Mouse (Mus musculus): Measurements from ENCODE around the gene Btbd8.

The Btbd8 gene

GRCm38 (mm10) chr5:107450299-107450698 is 12.5 kb downstream of the Btbd8 start:
- DNase-seq (ENCODE audit: low read depth), result no peak

GRCm38 (mm10) chr5:107462147-107463076 is 24.6 kb downstream of the Btbd8 start:
- no peak for DNase-seq (ENCODE audit: low read depth)

GRCm38 (mm10) chr5:107466501-107466900 is 28.7 kb downstream of the Btbd8 start:
- DNase-seq (ENCODE audit: low read depth), result no peak

GRCm38 (mm10) chr5:107467098-107467497 is 29.3 kb downstream of the Btbd8 start:
- DNase-seq (ENCODE audit: low read depth), result no peak

GRCm38 (mm10) chr5:107470600-107471329 is 33.0 kb downstream of the Btbd8 start:
- no peak for DNase-seq (ENCODE audit: low read depth)

- no peak for DNase-seq (ENCODE audit: low read depth)
These were observed 42.4 kb downstream of the Btbd8 start for GRCm38 (mm10) chr5:107480194-107480593.

- DNase-seq (ENCODE audit: low read depth), result no peak
These were observed 51.2 kb downstream of the Btbd8 start for GRCm38 (mm10) chr5:107488996-107489395.

- DNase-seq (ENCODE audit: low read depth), result no peak
These were observed 53.2 kb downstream of the Btbd8 start for GRCm38 (mm10) chr5:107491036-107491435.

- DNase-seq (ENCODE audit: low read depth), result no peak
These were observed 54.7 kb downstream of the Btbd8 start for GRCm38 (mm10) chr5:107492471-107492870.

GRCm38 (mm10) chr5:107494759-107495158 is 57.0 kb downstream of the Btbd8 start:
- no peak for DNase-seq (ENCODE audit: low read depth)

- DNase-seq (ENCODE audit: low read depth), result no peak
These were observed 58.2 kb downstream of the Btbd8 start for GRCm38 (mm10) chr5:107496047-107496446.

- DNase-seq (ENCODE audit: low read depth), result no peak
These were observed 60.0 kb downstream of the Btbd8 start for GRCm38 (mm10) chr5:107497519-107498501.

- no peak for DNase-seq (ENCODE audit: low read depth)
These were observed 61.1 kb downstream of the Btbd8 start for GRCm38 (mm10) chr5:107498806-107499310.

- DNase-seq (ENCODE audit: low read depth), result no peak
These were observed 62.2 kb downstream of the Btbd8 start for GRCm38 (mm10) chr5:107499891-107500535.

GRCm38 (mm10) chr5:107500741-107501140 is 62.9 kb downstream of the Btbd8 start:
- no peak for DNase-seq (ENCODE audit: low read depth)

GRCm38 (mm10) chr5:107507321-107507720 is 69.5 kb downstream of the Btbd8 start, which contains the start of gene Gm42669:
Gm42669 (plus strand) TSS chr5:107507621.
- DNase-seq (ENCODE audit: low read depth), result no peak

- DNase-seq (ENCODE audit: low read depth), result no peak
These were observed 72.7 kb downstream of the Btbd8 start for GRCm38 (mm10) chr5:107510503-107510902.

GRCm38 (mm10) chr5:107511326-107511725 is 73.5 kb downstream of the Btbd8 start:
- DNase-seq (ENCODE audit: low read depth), result no peak

- peak; percentile 62 for DNase-seq (ENCODE audit: low read depth)
These were observed 75.8 kb downstream of the Btbd8 start for GRCm38 (mm10) chr5:107513583-107513982.

GRCm38 (mm10) chr5:107515453-107515852 is 77.7 kb downstream of the Btbd8 start:
- DNase-seq (ENCODE audit: low read depth), result no peak

- no peak for DNase-seq (ENCODE audit: low read depth)
These were observed 78.3 kb downstream of the Btbd8 start for GRCm38 (mm10) chr5:107516087-107516486.

Measured in c-Kit-positive CD71-negative TER-119-negative erythroid progenitor cells, embryonic 14.5 days (primary cell).